Mouse (Mus musculus) stomach, postnatal 0 days (tissue): ENCODE data around the gene Dirc2.

Source experiments
- CTCF ChIP-seq: IDR thresholded peaks from 2 replicates; pipeline ENCODE4 v1.5.1; 2016; ENCODE audit warnings: antibody characterized with exemption, low read depth, mild to moderate bottlenecking, moderate library complexity
- EP300 ChIP-seq: optimal IDR thresholded peaks from 2 replicates; pipeline ENCODE3; 2016; ENCODE audit warnings: antibody characterized with exemption

DNA sequence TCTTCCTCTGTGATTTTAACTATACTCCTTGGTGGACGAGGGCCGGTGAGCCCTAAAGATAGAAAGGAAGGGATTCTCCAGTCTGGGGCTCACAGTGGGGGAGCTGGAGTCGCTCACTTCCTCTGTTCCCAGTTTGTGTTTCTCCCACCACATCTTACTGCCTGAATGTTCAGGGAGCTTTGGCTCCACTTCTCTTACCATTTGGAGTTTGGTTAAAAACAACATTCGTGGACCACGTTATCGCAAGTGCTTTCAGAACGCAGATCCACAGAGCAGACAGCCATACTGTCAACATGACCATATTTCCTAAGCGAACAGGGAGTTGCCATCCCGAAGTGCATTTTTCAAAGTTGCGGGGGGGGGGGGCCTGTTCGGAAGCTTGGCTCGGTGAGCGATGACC is 84.1 kb downstream of the Dirc2 start:
- TF ChIP-seq CTCF (no peak), EP300 (no peak)
